Comparison of ENCODE assay signal across 10 mouse cellular contexts in the genomic region with DNA sequence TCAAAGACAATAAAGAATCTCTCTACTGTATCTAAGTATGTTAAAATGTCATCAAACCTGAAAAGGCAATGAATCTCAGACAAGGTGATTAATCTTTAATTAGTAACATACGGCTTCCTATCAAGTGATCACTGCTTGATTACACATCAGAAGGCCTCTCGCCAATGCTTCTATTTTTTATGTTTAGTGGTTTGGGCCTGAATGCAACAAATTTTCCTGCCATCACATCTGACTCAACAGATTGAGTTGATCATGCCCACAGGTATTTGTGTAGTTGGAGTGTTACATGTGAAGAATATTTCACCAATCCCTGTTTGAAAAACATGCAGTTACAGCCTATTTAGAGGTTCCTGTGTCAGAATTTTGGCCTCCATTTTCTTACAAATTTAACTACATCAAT.
"Had no signal": no experiment of that assay in that cellular context is flagged by ENCODE, and none has a peak within 500 bp of the region (broad histone marks: within the 10 kb centered on the region; RNA-seq: fewer than 3 reads in every experiment).

No protein-coding gene starts in this region.

- DNase-seq: lung, adult 18-20 months; lung, embryonic 14.5 days; lung, postnatal 10 days; lung, postnatal 4 days; right cerebral cortex, postnatal 14 days; thymus, adult 2 months; thymus, postnatal 25 days; thymus, postnatal 4 days had no signal

- ATAC-seq: midbrain, embryonic 13.5 days; midbrain, embryonic 15.5 days had no signal
